Mouse (Mus musculus) thymus, adult 2 months (tissue): ENCODE measurements around the gene Txnrd3.

Experiments used
- CTCF ChIP-seq: fragments of 200-500 bp; IDR thresholded peaks from 2 replicates; pipeline ENCODE4 v1.5.1; 2012; ENCODE audit warnings: mild to moderate bottlenecking, control low read depth, low read length, moderate library complexity, borderline replicate concordance; ENCODE audit not compliant: control insufficient read depth, poor library complexity, insufficient read depth; ENCODE audit errors: extremely low read depth
- POLR2A ChIP-seq: fragments of 200-500 bp; IDR thresholded peaks from 2 replicates; pipeline ENCODE4 v1.6.1; 2012; ENCODE audit warnings: mild to moderate bottlenecking, low read length, control low read depth, moderate library complexity; ENCODE audit not compliant: control insufficient read depth, poor library complexity, insufficient read depth; ENCODE audit errors: extremely low read depth

GRCm38 (mm10) chr6:89628045-89628785 is 15.6 kb upstream of the Txnrd3 start:
- TF ChIP-seq POLR2A (no peak), CTCF (no peak)
